Mouse (Mus musculus) inflammation-experienced regulatory T-cells, adult 6 months (primary cell): Measurements from ENCODE around the gene Zfp28. TPM values are rescaled to one million over a fixed set of nuclear protein-coding genes. Genes with fewer than 3 reads are reported as not detected.
A peak's percentile ranks its signal among the peaks of the same experiment; 100 is the strongest.

Experiments
- ATAC-seq: one replicate; pipeline ENCODE4 v1.8.0; 2017
- polyA plus RNA-seq, 3 experiments: library from polyadenylated mRNA; unstranded; fragments of 100-300 nt; shearing (Covaris generic); gene quantifications; one replicate each; pipeline ENCODE4 v1.2.1; 2017

Gene Zfp28
- polyA plus RNA-seq, 3 experiments from 2014 or later = 3.6 to 5.1 (median 3.8) TPM

GRCm38 (mm10) chr7:6410043-6410442, 26.9 kb downstream of the Zfp28 start, which contains the start of gene Gm20715:
Gene Gm20715, plus strand, starts transcription at chr7:6410277.
- ATAC-seq = peak; percentile 63

GRCm38 (mm10) chr7:6414626-6415441, 31.7 kb downstream of the Zfp28 start:
- no peak for ATAC-seq

- ATAC-seq = no peak
These were observed 32.3 kb downstream of the Zfp28 start for GRCm38 (mm10) chr7:6415442-6415787.

GRCm38 (mm10) chr7:6419894-6420293, 36.8 kb downstream of the Zfp28 start:
- no peak for ATAC-seq

- ATAC-seq = no peak
These were observed 46.3 kb downstream of the Zfp28 start for GRCm38 (mm10) chr7:6429381-6429780.

- ATAC-seq = peak; percentile 61
These were observed 47.2 kb downstream of the Zfp28 start for GRCm38 (mm10) chr7:6430342-6430741.

GRCm38 (mm10) chr7:6438388-6438787, 55.3 kb downstream of the Zfp28 start, which contains the start of gene Olfr1344:
Gene Olfr1344, plus strand, starts transcription at chr7:6438688.
- no peak for ATAC-seq

- no peak for ATAC-seq
These were observed 58.1 kb downstream of the Zfp28 start for GRCm38 (mm10) chr7:6441173-6441572.

Other genes starting within 250 kb of the Zfp28 start
- 1 to 10 TPM; 4.2 to 5.8 (median 4.3) TPM for gene Zfp787, start 227.3 kb upstream of the Zfp28 start, polyA plus RNA-seq
- 1 to 10 TPM; 6.3 to 7.5 (median 6.4) TPM for gene Zfp444, start 211.1 kb upstream of the Zfp28 start, polyA plus RNA-seq
- gene Galp, start 186.2 kb upstream of the Zfp28 start, polyA plus RNA-seq = not detected
- under 1 TPM in 1 of 3 experiments, not detected in 2; 0.85 TPM for gene Zscan5b, start 161.0 kb upstream of the Zfp28 start, polyA plus RNA-seq
- not detected for gene Epp13, start 130.6 kb upstream of the Zfp28 start, polyA plus RNA-seq
- 1 to 10 TPM; 3.3 to 7.6 (median 4.7) TPM for gene Zfp667, start 96.7 kb upstream of the Zfp28 start, polyA plus RNA-seq
- gene Zfp583, start 52.0 kb upstream of the Zfp28 start, polyA plus RNA-seq = under 1 TPM; 0.39 to 0.92 (median 0.44) TPM
- gene Gm3854, start 39.5 kb upstream of the Zfp28 start, polyA plus RNA-seq = under 1 TPM in 2 of 3 experiments, not detected in 1; 0.62 to 0.90 TPM
- gene Zfp78, start 20.0 kb upstream of the Zfp28 start, polyA plus RNA-seq = 1 to 10 TPM; 2.6 to 3.8 (median 3.4) TPM
- not detected for gene Smim17, start 15.4 kb downstream of the Zfp28 start, polyA plus RNA-seq
- not detected for gene Gm20715, start 27.0 kb downstream of the Zfp28 start, polyA plus RNA-seq
- not detected for gene Olfr1344, start 55.4 kb downstream of the Zfp28 start, polyA plus RNA-seq
- gene Olfr1336, start 72.9 kb downstream of the Zfp28 start, polyA plus RNA-seq = under 1 TPM in 2 of 3 experiments, not detected in 1; 0.05 to 0.09 TPM
- under 1 TPM in 1 of 3 experiments, not detected in 2; 0.08 TPM for gene Olfr1346, start 83.8 kb downstream of the Zfp28 start, polyA plus RNA-seq
- gene Olfr5, start 103.6 kb downstream of the Zfp28 start, polyA plus RNA-seq = not detected
- gene Olfr1347, start 116.5 kb downstream of the Zfp28 start, polyA plus RNA-seq = not detected
- not detected for gene Olfr1348, start 125.5 kb downstream of the Zfp28 start, polyA plus RNA-seq
- gene Olfr1349, start 139.7 kb downstream of the Zfp28 start, polyA plus RNA-seq = under 1 TPM in 1 of 3 experiments, not detected in 2; 0.13 TPM
- gene Olfr1350, start 181.5 kb downstream of the Zfp28 start, polyA plus RNA-seq = under 1 TPM in 1 of 3 experiments, not detected in 2; 0.35 TPM